Mouse (Mus musculus) limb, embryonic 14.5 days (tissue): ENCODE measurements around the gene Sdccag8. TPM values are rescaled to one million over a fixed set of nuclear protein-coding genes. Genes with fewer than 3 reads are reported as not detected.

Experiments
- ATAC-seq: fragments of 200-750 bp; cut with Nextera tagmentation; 2 replicates; pipeline ENCODE4 v1.8.0; 2017; ENCODE audit warnings: low read depth, moderate number of reproducible peaks, moderate TSS enrichment; ENCODE audit not compliant: low FRiP score
- DNase-seq: peaks from one replicate; pipeline ENCODE4 v3.0.0-alpha.2; 2015; ENCODE audit warnings: low spot score
- H3K27ac ChIP-seq: fragments of 300-500 bp; sonication (generic); replicated peaks from 2 replicates; pipeline ENCODE4 v1.5.1; 2014; ENCODE audit warnings: low read depth, mild to moderate bottlenecking, low read length, moderate library complexity, mixed read lengths
- H3K27me3 ChIP-seq: fragments of 300-500 bp; sonication (generic); 2 replicates; pipeline ENCODE4 v1.6.1; 2014; ENCODE audit warnings: low read length, mixed read lengths; ENCODE audit not compliant: control insufficient read depth, insufficient read depth
- H3K36me3 ChIP-seq: fragments of 300-500 bp; sonication (generic); 2 replicates; pipeline ENCODE4 v1.6.1; 2014; ENCODE audit warnings: mild to moderate bottlenecking, low read length, moderate library complexity, mixed read lengths; ENCODE audit not compliant: control insufficient read depth, insufficient read depth
- H3K4me1 ChIP-seq: fragments of 300-500 bp; sonication (generic); 2 replicates; pipeline ENCODE4 v1.6.1; 2014; ENCODE audit warnings: antibody characterized with exemption, low read length, mixed read lengths; ENCODE audit not compliant: control insufficient read depth, insufficient read depth
- H3K4me2 ChIP-seq: fragments of 300-500 bp; sonication (generic); replicated peaks from 2 replicates; pipeline ENCODE4 v1.6.1; 2014; ENCODE audit warnings: low read depth, mild to moderate bottlenecking, low read length, moderate library complexity; ENCODE audit not compliant: severe bottlenecking
- H3K4me3 ChIP-seq: fragments of 300-500 bp; sonication (generic); replicated peaks from 2 replicates; pipeline ENCODE4 v1.5.1; 2014; ENCODE audit warnings: low read length
- H3K9ac ChIP-seq: fragments of 300-500 bp; sonication (generic); 2 replicates; pipeline ENCODE4 v1.6.1; 2014; ENCODE audit warnings: mild to moderate bottlenecking, low read depth, low read length, moderate library complexity; ENCODE audit not compliant: severe bottlenecking
- H3K9me3 ChIP-seq: fragments of 300-500 bp; sonication (generic); 2 replicates; pipeline ENCODE4 v1.6.1; 2016; ENCODE audit warnings: low read length; ENCODE audit not compliant: control insufficient read depth
- POLR2A ChIP-seq: fragments of 200-500 bp; IDR thresholded peaks from 2 replicates; pipeline ENCODE4 v1.8.0; 2012; ENCODE audit warnings: inconsistent platforms, mild to moderate bottlenecking, moderate library complexity, borderline replicate concordance; ENCODE audit not compliant: insufficient read depth, insufficient read length; ENCODE audit errors: extremely low read depth
- WGBS: fragments of 180-500 bp; shearing (Covaris S2); extraction: QIAGEN DNeasy Blood & Tissue Kit; methylation state at CpG from one replicate; pipeline ENCODE4 v1.1.7; 2014; 5-methylcytosine and 5-hydroxymethylcytosine counted together
- polyA plus RNA-seq, 2 experiments: library from polyadenylated mRNA; depleted of rRNA in 1 of 2; stranded (reverse) in 1 of 2; unstranded in 1 of 2; fragments of >200 nt; fragmentation: Nextera tagmentation in 1 of 2; extraction: Ambion mirVana in 1 of 2; gene quantifications; 2 replicates each; pipeline versions ENCODE4 v1.2.1 to v1.2.3; 2012 to 2014

Gene Sdccag8
- polyA plus RNA-seq, 2 experiments, result 8.5 to 15.8 TPM

GRCm38 (mm10) chr1:177010607-177011302 is 196.3 kb downstream of the Sdccag8 start:
- Histone ChIP-seq H3K27me3 (no peaks in the 10 kb centered on the region), H3K4me1 (0 out of 2 replicates have a peak, but pooled peaks cover 4% of the 10 kb centered on the region), H3K4me3 (no peak overlapping the region), H3K4me2 (no peak overlapping the region), H3K36me3 (no peaks in the 10 kb centered on the region; the same call in 1 of the 2 replicates), H3K9me3 (no peaks in the 10 kb centered on the region), H3K27ac (no peak overlapping the region), H3K9ac (no peak overlapping the region)
- 44% methylated on average over 6 of the region's 6 CpGs for WGBS
- DNase-seq (no peak), ATAC-seq (0 out of 2 replicates have a peak, but pooled peaks have one; percentile 14)
- no peak for TF ChIP-seq POLR2A

- DNase-seq, result peak; percentile 49
- TF ChIP-seq POLR2A, result no peak
- Histone ChIP-seq H3K9me3 (no peaks in the 10 kb centered on the region), H3K27me3 (no peaks in the 10 kb centered on the region), H3K4me2 (no peak overlapping the region), H3K36me3 (no peaks in the 10 kb centered on the region), H3K4me3 (no peak overlapping the region), H3K9ac (no peak overlapping the region), H3K27ac (no peak overlapping the region), H3K4me1 (0 out of 2 replicates have a peak, but pooled peaks cover 4% of the 10 kb centered on the region)
- WGBS, result 75% methylated on average over 13 of the region's 13 CpGs
- ATAC-seq, result peak; percentile 39; the same call in 1 of the 2 replicates
These were observed 197.2 kb downstream of the Sdccag8 start for GRCm38 (mm10) chr1:177011688-177012087.

- Histone ChIP-seq H3K27ac (no peak overlapping the region), H3K27me3 (no peaks in the 10 kb centered on the region), H3K9ac (no peak overlapping the region), H3K36me3 (no peaks in the 10 kb centered on the region), H3K9me3 (no peaks in the 10 kb centered on the region), H3K4me3 (no peak overlapping the region), H3K4me1 (0 out of 2 replicates have a peak, but pooled peaks cover 2% of the 10 kb centered on the region), H3K4me2 (no peak overlapping the region)
- no peak for DNase-seq
- 92% methylated on average over 3 of the region's 3 CpGs for WGBS
- TF ChIP-seq POLR2A, result no peak
- ATAC-seq, result no peak
These were observed 198.3 kb downstream of the Sdccag8 start for GRCm38 (mm10) chr1:177012774-177013173.

GRCm38 (mm10) chr1:177013313-177013712 is 198.9 kb downstream of the Sdccag8 start:
- Histone ChIP-seq H3K36me3 (no peaks in the 10 kb centered on the region), H3K4me2 (no peak overlapping the region), H3K27me3 (no peaks in the 10 kb centered on the region), H3K27ac (no peak overlapping the region), H3K9ac (no peak overlapping the region), H3K4me1 (0 out of 2 replicates have a peak, but pooled peaks cover 2% of the 10 kb centered on the region), H3K4me3 (no peak overlapping the region), H3K9me3 (no peaks in the 10 kb centered on the region)
- WGBS, result 62% methylated on average over 1 of the region's 1 CpGs
- DNase-seq (no peak), ATAC-seq (no peak)
- TF ChIP-seq POLR2A, result no peak

- DNase-seq, result no peak
- Histone ChIP-seq H3K27ac (no peak overlapping the region), H3K9ac (no peak overlapping the region), H3K27me3 (no peaks in the 10 kb centered on the region), H3K4me1 (0 out of 2 replicates have a peak, but pooled peaks cover 2% of the 10 kb centered on the region), H3K4me3 (no peak overlapping the region), H3K4me2 (no peak overlapping the region), H3K9me3 (no peaks in the 10 kb centered on the region), H3K36me3 (no peaks in the 10 kb centered on the region)
- 78% methylated on average over 3 of the region's 3 CpGs for WGBS
- ATAC-seq, result no peak
- no peak for TF ChIP-seq POLR2A
These were observed 199.3 kb downstream of the Sdccag8 start for GRCm38 (mm10) chr1:177013776-177014175.
